Mouse (Mus musculus): ENCODE measurements around the gene Ostc. TPM values are rescaled to one million over a fixed set of nuclear protein-coding genes. Genes with fewer than 3 reads are reported as not detected.
A peak's percentile ranks its signal among the peaks of the same experiment; 100 is the strongest.

Ostc gene
- polyA plus RNA-seq, 1 experiment from 2014 or later: 327 TPM

DNA sequence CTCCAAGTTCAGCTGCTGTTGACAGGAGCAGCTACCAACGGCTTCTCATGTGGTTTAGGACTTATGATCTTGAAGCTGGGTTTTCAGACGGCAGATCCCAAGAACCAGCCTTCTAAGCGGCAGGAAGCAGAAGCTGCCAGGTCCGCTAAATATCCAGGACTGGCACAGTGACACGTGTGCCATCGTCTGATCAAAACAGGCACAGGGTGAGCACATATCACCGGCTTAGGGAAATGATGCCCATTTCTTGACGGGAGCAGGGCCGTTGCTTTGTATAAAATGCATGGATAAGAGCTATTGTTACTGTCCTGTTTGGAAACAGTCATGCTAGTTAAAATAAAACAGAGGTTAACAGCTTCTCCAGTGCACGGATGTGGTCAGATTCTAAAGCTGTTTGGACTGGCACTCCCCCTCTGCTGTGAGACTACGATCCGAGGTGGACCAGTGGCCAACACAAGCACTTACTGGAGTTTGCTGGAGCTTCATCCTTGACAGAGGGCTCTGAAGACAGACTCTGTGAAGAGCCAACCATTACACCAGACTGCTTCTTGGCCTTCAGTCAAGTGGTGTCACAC lies 17.6 kb downstream of the Ostc start:
- Histone ChIP-seq H3K9ac (ENCODE audit: low read depth, low read length) (peak overlapping the region; percentile 40; the same call in 1 of the 2 replicates), H3K4me1 (replicated peaks; ENCODE audit: control insufficient read depth, insufficient read depth, low read length) (peaks cover 5% of the 10 kb centered on the region), H3K27ac (ENCODE audit: low read depth, low read length) (no peak overlapping the region), H3K36me3 (ENCODE audit: control insufficient read depth, insufficient read depth, low read length) (peaks cover 3% of the 10 kb centered on the region; the same call in 1 of the 2 replicates), H3K9me3 (ENCODE audit: control insufficient read depth, low read length) (no peaks in the 10 kb centered on the region), H3K4me2 (replicated peaks; ENCODE audit: low read depth, low read length) (peak overlapping the region; percentile 50), H3K4me3 (ENCODE audit: low read depth, low read length) (peak overlapping the region; percentile 30; the same call in 1 of the 2 replicates), H3K27me3 (ENCODE audit: control insufficient read depth, insufficient read depth, low read length) (no peaks in the 10 kb centered on the region)
- ATAC-seq (ENCODE audit: low FRiP score): peak; percentile 15; the same call in 1 of the 2 replicates
- DNase-seq (ENCODE audit: low spot score): no peak
- 46% methylated on average over 12 of the region's 12 CpGs for WGBS

DNA sequence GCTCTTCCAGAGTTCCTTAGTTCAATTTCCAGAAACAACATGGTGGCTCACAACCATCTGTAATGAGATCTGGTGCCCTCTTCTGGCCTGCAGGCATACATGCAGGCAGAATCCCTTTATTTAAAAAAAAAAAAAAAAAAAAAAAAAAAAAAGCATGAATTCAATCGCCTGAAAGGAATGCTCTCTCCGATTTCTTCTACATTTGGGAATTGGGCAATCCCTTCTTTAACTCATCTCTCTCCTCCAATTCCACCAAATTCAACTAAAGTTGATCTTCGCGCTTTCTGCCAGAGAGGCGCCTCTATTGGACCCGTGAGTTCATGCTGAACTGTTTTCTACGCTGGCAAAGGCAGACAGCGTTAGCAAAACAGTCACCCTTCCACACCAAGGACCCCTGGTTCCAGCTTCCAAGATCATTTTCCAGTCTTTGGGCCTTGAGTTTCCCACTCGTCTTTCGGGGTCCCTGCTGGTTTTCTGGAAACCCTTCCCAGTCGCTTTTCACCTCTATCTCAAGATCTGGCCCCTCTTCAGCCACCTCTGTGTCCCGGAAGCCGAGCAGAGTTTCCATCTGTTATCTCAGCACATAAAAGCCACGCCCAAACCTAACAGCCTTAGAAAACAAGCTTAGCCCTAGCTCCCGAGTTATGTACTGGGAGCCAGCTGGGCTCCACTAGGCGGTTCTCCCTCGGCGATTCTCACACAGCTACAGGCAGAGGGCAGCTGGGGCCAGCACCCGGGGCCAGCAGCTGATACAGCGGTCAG lies 18.2 kb downstream of the Ostc start:
- Histone ChIP-seq H3K9ac (ENCODE audit: low read depth, low read length) (peak overlapping the region; percentile 40), H3K4me1 (replicated peaks; ENCODE audit: control insufficient read depth, insufficient read depth, low read length) (peaks cover 5% of the 10 kb centered on the region), H3K4me2 (replicated peaks; ENCODE audit: low read depth, low read length) (peak overlapping the region; percentile 50), H3K4me3 (ENCODE audit: low read depth, low read length) (peak overlapping the region; percentile 30), H3K27ac (ENCODE audit: low read depth, low read length) (peak overlapping the region; percentile 34; the same call in 1 of the 2 replicates), H3K36me3 (ENCODE audit: control insufficient read depth, insufficient read depth, low read length) (peaks cover 3% of the 10 kb centered on the region; the same call in 1 of the 2 replicates), H3K9me3 (ENCODE audit: control insufficient read depth, low read length) (no peaks in the 10 kb centered on the region), H3K27me3 (ENCODE audit: control insufficient read depth, insufficient read depth, low read length) (no peaks in the 10 kb centered on the region)
- peak; percentile 62 for DNase-seq (ENCODE audit: low spot score)
- peak; percentile 68 for ATAC-seq (ENCODE audit: low FRiP score)
- 12% methylated on average over 20 of the region's 20 CpGs for WGBS

DNA sequence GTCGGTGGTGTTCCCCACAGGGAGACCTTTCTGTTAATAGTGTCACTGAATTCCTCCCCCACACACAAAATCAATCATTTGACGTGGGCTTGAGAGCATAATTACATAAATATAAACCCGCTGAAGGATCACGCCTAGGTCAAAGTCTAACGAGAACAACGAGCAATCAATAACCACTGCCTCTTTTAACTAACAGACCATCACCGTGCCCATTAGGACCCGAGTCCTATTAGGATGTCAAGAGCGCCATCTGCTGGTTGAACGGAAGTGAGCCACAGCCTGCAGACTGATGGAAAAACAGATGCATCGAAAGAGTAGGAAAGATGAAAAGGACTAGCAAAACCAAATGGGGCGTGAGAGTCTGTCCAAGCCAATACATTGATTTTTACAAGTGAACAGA lies 19.6 kb downstream of the Ostc start:
- Histone ChIP-seq H3K27ac (ENCODE audit: low read depth, low read length) (no peak overlapping the region), H3K4me3 (ENCODE audit: low read depth, low read length) (no peak overlapping the region), H3K4me1 (replicated peaks; ENCODE audit: control insufficient read depth, insufficient read depth, low read length) (peaks cover 5% of the 10 kb centered on the region), H3K27me3 (ENCODE audit: control insufficient read depth, insufficient read depth, low read length) (no peaks in the 10 kb centered on the region), H3K36me3 (ENCODE audit: control insufficient read depth, insufficient read depth, low read length) (peaks cover under 1% of the 10 kb centered on the region; the same call in 1 of the 2 replicates), H3K9ac (ENCODE audit: low read depth, low read length) (no peak overlapping the region), H3K4me2 (replicated peaks; ENCODE audit: low read depth, low read length) (no peak overlapping the region), H3K9me3 (ENCODE audit: control insufficient read depth, low read length) (no peaks in the 10 kb centered on the region)
- 29% methylated on average over 12 of the region's 12 CpGs for WGBS
- ATAC-seq (ENCODE audit: low FRiP score): peak; percentile 51; the same call in 1 of the 2 replicates
- peak; percentile 87 for DNase-seq (ENCODE audit: low spot score)

GRCm38 (mm10) chr3:130687051-130687450 lies 22.2 kb downstream of the Ostc start:
- no peaks in the 10 kb centered on the region for H3K27me3 ChIP-seq (ENCODE audit: control insufficient read depth, insufficient read depth, low read length)

GRCm38 (mm10) chr3:130685014-130685366 lies 24.3 kb downstream of the Ostc start:
- Histone ChIP-seq H3K4me1 (replicated peaks; ENCODE audit: control insufficient read depth, insufficient read depth, low read length) (no peaks in the 10 kb centered on the region), H3K27me3 (ENCODE audit: control insufficient read depth, insufficient read depth, low read length) (no peaks in the 10 kb centered on the region), H3K27ac (ENCODE audit: low read depth, low read length) (no peak overlapping the region), H3K4me2 (replicated peaks; ENCODE audit: low read depth, low read length) (no peak overlapping the region), H3K4me3 (ENCODE audit: low read depth, low read length) (no peak overlapping the region), H3K9ac (ENCODE audit: low read depth, low read length) (no peak overlapping the region), H3K9me3 (ENCODE audit: control insufficient read depth, low read length) (no peaks in the 10 kb centered on the region), H3K36me3 (ENCODE audit: control insufficient read depth, insufficient read depth, low read length) (no peaks in the 10 kb centered on the region)
- ATAC-seq (ENCODE audit: low FRiP score) (no peak), DNase-seq (ENCODE audit: low spot score) (no peak)
- WGBS: 92% methylated on average over 8 of the region's 8 CpGs

More at GRCm38 (mm10) chr3:130687051-130687450, 22.2 kb downstream of the Ostc start:
- no peaks in the 10 kb centered on the region for H3K36me3 ChIP-seq (ENCODE audit: control insufficient read depth, insufficient read depth, low read length)
- ATAC-seq (ENCODE audit: low FRiP score) (no peak), DNase-seq (ENCODE audit: low spot score) (no peak)
- peaks cover 5% of the 10 kb centered on the region for H3K4me1 ChIP-seq (replicated peaks; ENCODE audit: control insufficient read depth, insufficient read depth, low read length)
- no peak overlapping the region for H3K9ac ChIP-seq (ENCODE audit: low read depth, low read length)
- H3K27ac ChIP-seq (ENCODE audit: low read depth, low read length): no peak overlapping the region
- no peaks in the 10 kb centered on the region for H3K9me3 ChIP-seq (ENCODE audit: control insufficient read depth, low read length)
- H3K4me2 ChIP-seq (replicated peaks; ENCODE audit: low read depth, low read length): no peak overlapping the region
- H3K4me3 ChIP-seq (ENCODE audit: low read depth, low read length): no peak overlapping the region
- 89% methylated on average over 1 of the region's 1 CpGs for WGBS

DNA sequence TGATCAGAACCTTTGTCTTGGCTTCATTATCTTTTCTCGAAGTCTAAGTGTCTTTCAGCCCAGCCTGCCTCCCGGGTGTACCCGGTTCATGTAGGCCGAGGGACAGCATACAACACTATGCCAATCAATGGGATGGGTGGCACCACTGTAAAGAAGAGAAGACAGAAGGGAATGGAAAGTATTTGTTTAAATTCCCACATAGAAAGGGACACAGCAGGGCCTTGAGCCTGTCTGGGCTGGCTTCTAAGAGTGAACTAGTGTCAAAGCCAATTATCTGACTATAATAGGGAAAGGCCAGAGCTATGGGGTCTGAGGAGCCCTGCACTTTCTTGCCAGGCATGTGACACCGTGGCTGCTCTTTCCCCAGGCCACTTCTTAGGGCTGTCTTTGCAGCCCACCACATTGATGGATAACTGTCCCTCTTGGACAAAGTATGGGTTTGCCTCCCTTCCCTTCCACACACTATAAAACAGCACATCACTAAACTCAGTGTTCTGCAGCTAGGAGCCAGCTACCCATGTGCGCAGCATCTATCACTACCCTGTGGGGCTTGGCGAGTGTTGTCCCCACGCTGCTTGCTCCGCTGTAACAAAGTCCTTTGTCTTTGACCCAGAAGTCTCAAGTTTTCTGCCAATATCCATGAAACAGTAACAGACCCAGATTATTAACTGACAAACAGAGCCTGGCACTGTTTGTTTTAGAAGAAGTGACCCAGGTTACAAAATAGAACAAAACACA lies 24.8 kb downstream of the Ostc start:
- Histone ChIP-seq H3K9me3 (ENCODE audit: control insufficient read depth, low read length) (no peaks in the 10 kb centered on the region), H3K4me2 (replicated peaks; ENCODE audit: low read depth, low read length) (no peak overlapping the region), H3K27ac (ENCODE audit: low read depth, low read length) (no peak overlapping the region), H3K4me1 (replicated peaks; ENCODE audit: control insufficient read depth, insufficient read depth, low read length) (no peaks in the 10 kb centered on the region), H3K9ac (ENCODE audit: low read depth, low read length) (no peak overlapping the region), H3K4me3 (ENCODE audit: low read depth, low read length) (no peak overlapping the region), H3K36me3 (ENCODE audit: control insufficient read depth, insufficient read depth, low read length) (no peaks in the 10 kb centered on the region), H3K27me3 (ENCODE audit: control insufficient read depth, insufficient read depth, low read length) (no peaks in the 10 kb centered on the region)
- WGBS: 86% methylated on average over 9 of the region's 9 CpGs
- DNase-seq (ENCODE audit: low spot score): no peak
- ATAC-seq (ENCODE audit: low FRiP score): no peak

- Histone ChIP-seq H3K9ac (ENCODE audit: low read depth, low read length) (no peak overlapping the region), H3K27me3 (ENCODE audit: control insufficient read depth, insufficient read depth, low read length) (no peaks in the 10 kb centered on the region), H3K27ac (ENCODE audit: low read depth, low read length) (no peak overlapping the region), H3K36me3 (ENCODE audit: control insufficient read depth, insufficient read depth, low read length) (no peaks in the 10 kb centered on the region), H3K9me3 (ENCODE audit: control insufficient read depth, low read length) (no peaks in the 10 kb centered on the region), H3K4me3 (ENCODE audit: low read depth, low read length) (no peak overlapping the region), H3K4me2 (replicated peaks; ENCODE audit: low read depth, low read length) (no peak overlapping the region), H3K4me1 (replicated peaks; ENCODE audit: control insufficient read depth, insufficient read depth, low read length) (no peaks in the 10 kb centered on the region)
- ATAC-seq (ENCODE audit: low FRiP score): no peak
- WGBS: 80% methylated on average over 8 of the region's 8 CpGs
- no peak for DNase-seq (ENCODE audit: low spot score)
Measured at GRCm38 (mm10) chr3:130683836-130684235, 25.4 kb downstream of the Ostc start.

DNA sequence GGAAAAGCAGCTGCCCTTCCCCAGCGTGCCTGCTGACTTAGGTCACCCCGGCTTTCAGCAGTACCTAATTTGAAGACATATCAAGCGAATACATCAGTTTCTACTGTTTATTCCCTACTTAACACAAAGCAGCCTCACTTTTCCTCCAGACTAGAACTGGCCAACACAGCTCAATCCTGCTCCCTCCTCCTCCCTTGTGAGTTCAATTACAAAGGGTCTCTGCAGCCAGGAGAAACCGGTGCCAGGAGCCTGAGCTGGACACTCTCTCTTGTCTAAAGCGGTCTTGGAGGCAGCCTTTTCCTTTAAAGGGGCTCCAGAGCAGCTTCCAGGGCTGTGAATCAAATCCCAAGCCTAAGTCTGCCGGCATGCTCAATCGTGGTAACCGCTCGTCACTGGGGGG lies 27.1 kb downstream of the Ostc start:
- 90% methylated on average over 9 of the region's 9 CpGs for WGBS
- Histone ChIP-seq H3K36me3 (ENCODE audit: control insufficient read depth, insufficient read depth, low read length) (no peaks in the 10 kb centered on the region), H3K27me3 (ENCODE audit: control insufficient read depth, insufficient read depth, low read length) (no peaks in the 10 kb centered on the region), H3K9ac (ENCODE audit: low read depth, low read length) (no peak overlapping the region), H3K27ac (ENCODE audit: low read depth, low read length) (no peak overlapping the region), H3K4me1 (replicated peaks; ENCODE audit: control insufficient read depth, insufficient read depth, low read length) (no peaks in the 10 kb centered on the region), H3K4me2 (replicated peaks; ENCODE audit: low read depth, low read length) (no peak overlapping the region), H3K9me3 (ENCODE audit: control insufficient read depth, low read length) (no peaks in the 10 kb centered on the region), H3K4me3 (ENCODE audit: low read depth, low read length) (no peak overlapping the region)
- no peak for DNase-seq (ENCODE audit: low spot score)
- no peak for ATAC-seq (ENCODE audit: low FRiP score)
